Mouse (Mus musculus) olfactory bulb, adult 2 months (tissue): ENCODE data around the gene Abca13. TPM values are rescaled to one million over a fixed set of nuclear protein-coding genes. Genes with fewer than 3 reads are reported as not detected.
"Not testable (repeated sequence)": the region's sequence is repeated elsewhere in the genome, so short reads cannot be mapped to it uniquely, and the experiment has no call there.

Experiments used
- H3K27ac ChIP-seq: fragments of 200-500 bp; 2 replicates; pipeline ENCODE4 v1.5.1; 2012; ENCODE audit warnings: low read depth, low read length; ENCODE audit not compliant: insufficient read depth
- H3K4me1 ChIP-seq: fragments of 200-500 bp; 2 replicates; pipeline ENCODE4 v1.6.1; 2012; ENCODE audit warnings: low read length; ENCODE audit not compliant: control insufficient read depth, insufficient read depth
- H3K4me3 ChIP-seq: fragments of 200-500 bp; 2 replicates; pipeline ENCODE4 v1.5.1; 2012; ENCODE audit warnings: mild to moderate bottlenecking, low read depth, low read length, moderate library complexity; ENCODE audit not compliant: insufficient read depth
- CTCF ChIP-seq: fragments of 200-500 bp; IDR thresholded peaks from 2 replicates; pipeline ENCODE4 v1.5.1; 2012; ENCODE audit warnings: low read depth, mild to moderate bottlenecking, low read length, moderate library complexity; ENCODE audit not compliant: insufficient read depth
- POLR2A ChIP-seq: fragments of 200-500 bp; IDR thresholded peaks from 2 replicates; pipeline ENCODE4 v1.6.1; 2012; ENCODE audit warnings: mild to moderate bottlenecking, low read depth, low read length, moderate library complexity; ENCODE audit not compliant: insufficient read depth
- WGBS: fragments of 180-500 bp; shearing (Covaris S2); methylation state at CpG from one replicate; pipeline ENCODE4 v1.1.7; 2018; 5-methylcytosine and 5-hydroxymethylcytosine counted together
- polyA plus RNA-seq: library from polyadenylated mRNA; stranded (reverse); fragments of >200 nt; gene quantifications from 2 replicates; pipeline ENCODE4 v1.2.4, GENCODE M21; 2012; ENCODE audit warnings: low replicate concordance; ENCODE audit not compliant: missing spikeins, insufficient read depth, insufficient read length

Abca13 gene
- polyA plus RNA-seq, 1 experiment: not detected

- WGBS: 69% methylated on average over 5 of the region's 5 CpGs
- H3K27ac ChIP-seq: no peak overlapping the region
- TF ChIP-seq CTCF: no peak
- TF ChIP-seq POLR2A: no peak
These were observed 181.4 kb downstream of the Abca13 start for GRCm38 (mm10) chr11:9373160-9373559.

GRCm38 (mm10) chr11:9374426-9374825 is 182.7 kb downstream of the Abca13 start:
- H3K4me3 ChIP-seq, H3K27ac ChIP-seq, H3K4me1 ChIP-seq: not testable (repeated sequence)
- WGBS: 82% methylated on average over 5 of the region's 5 CpGs

More at GRCm38 (mm10) chr11:9373160-9373559, 181.4 kb downstream of the Abca13 start:
- Histone ChIP-seq H3K4me1 (no peaks in the 10 kb centered on the region), H3K4me3 (no peak overlapping the region)

GRCm38 (mm10) chr11:9388520-9388919 is 196.8 kb downstream of the Abca13 start:
- no peak overlapping the region for H3K4me3 ChIP-seq
- no peaks in the 10 kb centered on the region for H3K4me1 ChIP-seq
- H3K27ac ChIP-seq: no peak overlapping the region
- no peak for TF ChIP-seq POLR2A
- no peak for TF ChIP-seq CTCF
- WGBS: 100% methylated on average over 1 of the region's 1 CpGs

- TF ChIP-seq CTCF (no peak), POLR2A (no peak)
- no peak overlapping the region for H3K4me3 ChIP-seq
- WGBS: 83% methylated on average over 3 of the region's 3 CpGs
- no peak overlapping the region for H3K27ac ChIP-seq
- H3K4me1 ChIP-seq: no peaks in the 10 kb centered on the region
These were observed 225.2 kb downstream of the Abca13 start for GRCm38 (mm10) chr11:9416946-9417345.

- no peak overlapping the region for H3K4me3 ChIP-seq
- no peak for TF ChIP-seq CTCF
- no peak for TF ChIP-seq POLR2A
- no peaks in the 10 kb centered on the region for H3K4me1 ChIP-seq
- WGBS: 35% methylated on average over 2 of the region's 2 CpGs
- no peak overlapping the region for H3K27ac ChIP-seq
These were observed 228.5 kb downstream of the Abca13 start for GRCm38 (mm10) chr11:9420205-9420604.

GRCm38 (mm10) chr11:9427411-9427810 is 235.7 kb downstream of the Abca13 start:
- 83% methylated on average over 3 of the region's 3 CpGs for WGBS
- no peak overlapping the region for H3K27ac ChIP-seq
- no peak overlapping the region for H3K4me3 ChIP-seq
- no peak for TF ChIP-seq POLR2A
- TF ChIP-seq CTCF: no peak
- no peaks in the 10 kb centered on the region for H3K4me1 ChIP-seq

GRCm38 (mm10) chr11:9432807-9433206 is 241.1 kb downstream of the Abca13 start:
- Histone ChIP-seq H3K4me3 (no peak overlapping the region), H3K27ac (no peak overlapping the region), H3K4me1 (no peaks in the 10 kb centered on the region)
- 63% methylated on average over 5 of the region's 5 CpGs for WGBS
- TF ChIP-seq POLR2A (no peak), CTCF (no peak)

GRCm38 (mm10) chr11:9436617-9437016 is 244.9 kb downstream of the Abca13 start:
- Histone ChIP-seq H3K4me3 (no peak overlapping the region), H3K4me1 (no peaks in the 10 kb centered on the region), H3K27ac (no peak overlapping the region)
- TF ChIP-seq POLR2A (no peak), CTCF (no peak)

- TF ChIP-seq POLR2A (no peak), CTCF (no peak)
- no peak overlapping the region for H3K27ac ChIP-seq
- H3K4me3 ChIP-seq: no peak overlapping the region
- 73% methylated on average over 2 of the region's 2 CpGs for WGBS
- H3K4me1 ChIP-seq: no peaks in the 10 kb centered on the region
These were observed 248.0 kb downstream of the Abca13 start for GRCm38 (mm10) chr11:9439781-9440180.

- no peak overlapping the region for H3K27ac ChIP-seq
- H3K4me3 ChIP-seq: no peak overlapping the region
- TF ChIP-seq POLR2A: no peak
- no peak for TF ChIP-seq CTCF
- WGBS: 43% methylated on average over 4 of the region's 4 CpGs
- no peaks in the 10 kb centered on the region for H3K4me1 ChIP-seq
These were observed 249.4 kb downstream of the Abca13 start for GRCm38 (mm10) chr11:9441192-9441591.

GRCm38 (mm10) chr11:9472400-9472799 is 280.7 kb downstream of the Abca13 start:
- Histone ChIP-seq H3K27ac (no peak overlapping the region), H3K4me1 (no peaks in the 10 kb centered on the region), H3K4me3 (no peak overlapping the region)
- no peak for TF ChIP-seq POLR2A
- no peak for TF ChIP-seq CTCF
- WGBS: 83% methylated on average over 1 of the region's 1 CpGs
